Mouse (Mus musculus): Measurements from ENCODE around the gene Slc9a7.

GRCm38 (mm10) chrX:20066636-20067035 lies 225.0 kb downstream of the Slc9a7 start:
- TF ChIP-seq POLR2A (IDR thresholded peaks at IDR 0.05; ENCODE audit: borderline replicate concordance, low read depth, low read length) = no peak
- no peak for TF ChIP-seq CTCF (IDR thresholded peaks at IDR 0.05; ENCODE audit: low read depth, low read length)
